Mouse (Mus musculus) embryonic fibroblast, embryonic 13.5 days (primary cell): ENCODE measurements around the gene Hcn3.

Experiments
- CTCF ChIP-seq: IDR thresholded peaks from 2 replicates; pipeline ENCODE4 v1.5.1; 2011; ENCODE audit warnings: mild to moderate bottlenecking, control low read depth, low read length, moderate library complexity, borderline replicate concordance; ENCODE audit not compliant: insufficient read depth
- POLR2A ChIP-seq: IDR thresholded peaks from 2 replicates; pipeline ENCODE4 v1.6.1; 2011; ENCODE audit warnings: low read depth, mild to moderate bottlenecking, control low read depth, low read length, moderate library complexity

- TF ChIP-seq CTCF: no peak
- TF ChIP-seq POLR2A: no peak
Measured at GRCm38 (mm10) chr3:89161786-89162185, 1.8 kb upstream of the Hcn3 start.
